Mouse (Mus musculus) ES-Bruce4 (cell line): ENCODE measurements at regions not wholly inside any gene's neighbourhood (a gene's known extent, or its start where the extent isn't known, plus 50 kb on each side); places are given as distances from the start of the nearest gene placed in this dataset.

Experiments used
- CTCF ChIP-seq: IDR thresholded peaks from one replicate; pipeline ENCODE4 v1.8.1; 2011; ENCODE audit warnings: low read depth, low read length
- EP300 ChIP-seq: IDR thresholded peaks from 2 replicates; pipeline ENCODE4 v1.6.1; 2011; ENCODE audit warnings: low read depth, low read length; ENCODE audit not compliant: insufficient read depth
- POLR2A ChIP-seq: IDR thresholded peaks from one replicate; pipeline ENCODE4 v1.8.1; 2011; ENCODE audit warnings: low read length; ENCODE audit not compliant: insufficient read depth

DNA sequence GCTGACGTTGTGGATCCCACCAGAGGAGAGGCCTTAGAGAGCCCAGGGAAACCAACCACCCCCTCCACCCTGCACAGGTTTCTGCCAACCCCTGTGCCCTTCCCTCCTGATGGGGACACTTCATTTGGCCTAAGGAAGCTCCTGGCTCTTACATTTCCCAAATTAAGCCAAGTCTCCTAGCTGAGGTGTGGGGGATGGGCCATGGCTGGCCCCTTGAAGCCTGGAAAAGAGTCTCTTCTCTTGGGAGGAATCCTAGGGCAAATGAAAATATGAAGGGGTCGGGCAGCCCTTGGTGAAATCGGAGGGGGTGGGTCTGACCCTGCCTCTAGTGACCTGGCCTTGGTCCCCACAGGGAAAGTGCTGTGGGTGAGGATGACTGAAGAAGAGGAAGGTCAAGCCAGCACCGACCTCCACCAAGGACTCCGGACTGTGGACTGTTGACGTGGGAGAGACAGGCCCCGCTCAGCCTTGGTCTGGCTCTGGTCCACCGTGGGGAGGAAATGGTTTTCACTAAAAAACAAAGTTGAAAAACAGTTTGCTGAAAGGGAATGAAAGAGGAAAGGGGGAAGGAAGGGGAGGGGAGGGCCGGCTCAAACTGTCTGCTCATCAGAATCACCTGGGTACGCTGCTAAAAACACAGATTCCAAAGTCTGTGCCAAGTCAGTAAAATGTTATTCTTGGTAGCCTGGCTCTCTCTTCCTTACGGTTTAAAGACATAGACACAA lies 150.0 kb downstream of the Zfp36l2 start:
- TF ChIP-seq CTCF = no peak
- no peak for TF ChIP-seq POLR2A
- TF ChIP-seq EP300 = no peak
